Mouse (Mus musculus): ENCODE measurements at regions not wholly inside any gene's neighbourhood (a gene's known extent, or its start where the extent isn't known, plus 50 kb on each side); places are given as distances from the start of the nearest gene placed in this dataset.

- no peaks in the 10 kb centered on the region for H3K36me3 ChIP-seq
- 92% methylated on average over 1 of the region's 1 CpGs for WGBS
- H3K9ac ChIP-seq (replicated peaks), result no peak overlapping the region
- no peaks in the 10 kb centered on the region for H3K9me3 ChIP-seq
- H3K4me1 ChIP-seq, result peaks cover 15% of the 10 kb centered on the region; the same call in 1 of the 2 replicates
- no peaks in the 10 kb centered on the region for H3K27me3 ChIP-seq
- ATAC-seq (ENCODE audit: low FRiP score, low read depth), result no peak
- H3K27ac ChIP-seq (replicated peaks), result no peak overlapping the region
- no peak overlapping the region for H3K4me2 ChIP-seq (replicated peaks)
- H3K4me3 ChIP-seq, result no peak overlapping the region
Measured at GRCm38 (mm10) chr4:32188076-32188475, 50.5 kb upstream of the Bach2 start.

GRCm38 (mm10) chr4:32188752-32189415, 49.7 kb upstream of the Bach2 start:
- Histone ChIP-seq H3K4me1 (peaks cover 15% of the 10 kb centered on the region; the same call in 1 of the 2 replicates), H3K27ac (replicated peaks) (no peak overlapping the region), H3K4me3 (no peak overlapping the region), H3K9ac (replicated peaks) (no peak overlapping the region), H3K4me2 (replicated peaks) (no peak overlapping the region), H3K9me3 (no peaks in the 10 kb centered on the region), H3K27me3 (no peaks in the 10 kb centered on the region), H3K36me3 (no peaks in the 10 kb centered on the region)
- peak; percentile 41; the same call in 1 of the 2 replicates for ATAC-seq (ENCODE audit: low FRiP score, low read depth)
- WGBS, result 62% methylated on average over 8 of the region's 8 CpGs
